Mouse (Mus musculus) small intestine, adult 2 months (tissue): ENCODE measurements at regions not wholly inside any gene's neighbourhood (a gene's known extent, or its start where the extent isn't known, plus 50 kb on each side); places are given as distances from the start of the nearest gene placed in this dataset.

Experiments
- CTCF ChIP-seq: fragments of 200-500 bp; IDR thresholded peaks from 2 replicates; pipeline ENCODE4 v1.5.1; 2012; ENCODE audit warnings: low read depth, mild to moderate bottlenecking, control low read depth, inconsistent platforms, low read length, moderate library complexity, mixed read lengths; ENCODE audit not compliant: insufficient replicate concordance, insufficient read length; ENCODE audit errors: extremely low read depth
- POLR2A ChIP-seq: fragments of 200-500 bp; IDR thresholded peaks from 2 replicates; pipeline ENCODE4 v1.6.1; 2012; ENCODE audit warnings: low read depth, mild to moderate bottlenecking, control low read depth, inconsistent platforms, low read length, moderate library complexity

GRCm38 (mm10) chr6:117611965-117612364, 229.0 kb upstream of the Zfp637 start:
- TF ChIP-seq POLR2A: no peak
- TF ChIP-seq CTCF: no peak
